ENCODE assay signal across 20 mouse cellular contexts in the genomic region with DNA sequence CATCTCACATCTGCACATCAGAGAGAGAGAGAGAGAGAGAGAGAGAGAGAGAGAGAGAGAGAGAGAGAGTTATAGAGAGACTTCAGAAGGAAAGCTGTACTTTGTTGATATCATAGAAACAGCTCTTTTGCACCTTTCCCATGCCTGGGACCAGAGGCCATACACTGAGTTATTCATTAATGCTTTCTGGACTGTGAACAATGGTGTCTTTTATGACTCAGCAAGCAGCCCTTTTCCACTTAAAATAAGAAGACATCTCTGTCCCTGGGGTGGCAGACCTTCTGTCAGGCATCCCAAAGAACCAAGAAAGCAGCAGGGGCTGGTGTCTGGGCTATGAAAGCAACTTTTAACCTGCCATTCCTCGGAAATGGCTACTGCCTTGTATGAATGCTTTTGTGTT. TPM values are rescaled to one million over a fixed set of nuclear protein-coding genes. Genes with fewer than 3 reads are reported as not detected.
A peak's percentile ranks its signal among the peaks of the same experiment; 100 is the strongest.
DNase-seq lines count a peak whose midpoint lies in the region; ATAC-seq and TF ChIP-seq lines count a peak whose summit lies in the region.
"Had no signal": no experiment of that assay in that cellular context is flagged by ENCODE, and none has a peak within 500 bp of the region (broad histone marks: within the 10 kb centered on the region; RNA-seq: fewer than 3 reads in every experiment).

No protein-coding gene starts in this region.

- DNase-seq in liver, adult 2 months (ENCODE audit: extremely low read depth, low read depth, low spot score), result peak; percentile 87
- DNase-seq in fibroblast of lung, adult 2 months (ENCODE audit: low read depth), result peak; percentile 45
- no peak for DNase-seq in thymus, postnatal 4 days
- DNase-seq in right cerebral cortex, postnatal 4 days, result no peak
- DNase-seq: adrenal gland, postnatal 25 days; cerebellum, adult 2 months; heart, adult 11 months; heart, postnatal 4 days had no signal

- 37% methylated on average over 1 of the region's 1 CpGs for WGBS in liver, adult 2 months
- 47% methylated on average over 1 of the region's 1 CpGs for WGBS in liver, embryonic 12.5 days (ENCODE audit: insufficient replicate concordance)
- 55% methylated on average over 1 of the region's 1 CpGs for WGBS in intestine, embryonic 16.5 days
- WGBS in stomach, embryonic 14.5 days, result 47% methylated on average over 1 of the region's 1 CpGs

- no peak for TF ChIP-seq CTCF in liver, adult 2 months (IDR thresholded peaks at IDR 0.05; ENCODE audit: low read depth, low read length)

- peaks cover 4% of the 10 kb centered on the region; the same call in 1 of the 2 replicates for H3K36me3 ChIP-seq in liver, adult 2 months (ENCODE audit: control insufficient read depth, insufficient read depth, low read length)
- peaks cover 8% of the 10 kb centered on the region for H3K36me3 ChIP-seq in liver, embryonic 12.5 days
- no peaks in the 10 kb centered on the region for H3K36me3 ChIP-seq in intestine, embryonic 16.5 days (ENCODE audit: control insufficient read depth, insufficient read depth, low read length)
- H3K36me3 ChIP-seq in stomach, embryonic 14.5 days (ENCODE audit: control insufficient read depth, insufficient read depth, low read length), result peaks cover 6% of the 10 kb centered on the region

- no peak overlapping the region for H3K9ac ChIP-seq in liver, adult 2 months (ENCODE audit: low read depth, low read length)
- H3K9ac ChIP-seq in liver, embryonic 12.5 days, result no peak overlapping the region
- H3K9ac ChIP-seq in intestine, embryonic 16.5 days (ENCODE audit: low read depth, low read length), result peak overlapping the region; percentile 57
- no peak overlapping the region for H3K9ac ChIP-seq in stomach, embryonic 14.5 days (replicated peaks; ENCODE audit: low read depth, low read length)

- no peak for ATAC-seq in liver, embryonic 12.5 days
- ATAC-seq in intestine, embryonic 16.5 days, result peak; percentile 9; the same call in 1 of the 2 replicates
- ATAC-seq in stomach, embryonic 14.5 days (ENCODE audit: insufficient number of reproducible peaks, insufficient read depth, low FRiP score, low read depth), result no peak
- ATAC-seq: hindbrain, postnatal 0 days had no signal

- peak overlapping the region; percentile 89 for H3K27ac ChIP-seq in liver, adult 2 months (replicated peaks; ENCODE audit: insufficient read depth, low read depth, low read length)
- no peak overlapping the region for H3K27ac ChIP-seq in liver, embryonic 12.5 days
- H3K27ac ChIP-seq in intestine, embryonic 16.5 days (ENCODE audit: low read length), result peak overlapping the region; percentile 95
- peak overlapping the region; percentile 2; the same call in 1 of the 2 replicates for H3K27ac ChIP-seq in stomach, embryonic 14.5 days (ENCODE audit: low read length)
- H3K27ac ChIP-seq: hindbrain, postnatal 0 days; layer of hippocampus, adult 2 months had no signal

- no peak overlapping the region for H3K4me3 ChIP-seq in liver, adult 2 months (ENCODE audit: insufficient read depth, low read depth, low read length)
- no peak overlapping the region for H3K4me3 ChIP-seq in liver, embryonic 12.5 days
- H3K4me3 ChIP-seq in intestine, embryonic 16.5 days (ENCODE audit: low read length), result no peak overlapping the region
- H3K4me3 ChIP-seq in stomach, embryonic 14.5 days (ENCODE audit: low read depth, low read length), result no peak overlapping the region
- H3K4me3 ChIP-seq: layer of hippocampus, adult 2 months had no signal

- peaks cover 17% of the 10 kb centered on the region for H3K4me1 ChIP-seq in liver, adult 2 months (ENCODE audit: control insufficient read depth, insufficient read depth, low read length)
- H3K4me1 ChIP-seq in liver, embryonic 12.5 days, result peaks cover 58% of the 10 kb centered on the region
- H3K4me1 ChIP-seq in intestine, embryonic 16.5 days (ENCODE audit: control insufficient read depth, insufficient read depth, low read length), result peaks cover 53% of the 10 kb centered on the region
- peaks cover 23% of the 10 kb centered on the region for H3K4me1 ChIP-seq in stomach, embryonic 14.5 days (ENCODE audit: control insufficient read depth, insufficient read depth, low read length)

- H3K9me3 ChIP-seq in liver, embryonic 12.5 days (replicated peaks), result no peaks in the 10 kb centered on the region
- H3K9me3 ChIP-seq in intestine, embryonic 16.5 days (ENCODE audit: control insufficient read depth, low read length), result no peaks in the 10 kb centered on the region
- H3K9me3 ChIP-seq in stomach, embryonic 14.5 days (ENCODE audit: control insufficient read depth, low read depth, low read length), result no peaks in the 10 kb centered on the region

- no peak for TF ChIP-seq POLR2A in liver, adult 2 months (IDR thresholded peaks at IDR 0.05; ENCODE audit: extremely low read depth, insufficient read depth, low read length)

- H3K4me2 ChIP-seq in liver, embryonic 12.5 days, result no peak overlapping the region
- H3K4me2 ChIP-seq in intestine, embryonic 16.5 days (ENCODE audit: low read depth, low read length), result peak overlapping the region; percentile 35
- no peak overlapping the region for H3K4me2 ChIP-seq in stomach, embryonic 14.5 days (replicated peaks; ENCODE audit: low read depth, low read length)

- H3K27me3 ChIP-seq in liver, adult 2 months (ENCODE audit: control insufficient read depth, insufficient read depth, low read length), result no peaks in the 10 kb centered on the region
- H3K27me3 ChIP-seq in liver, embryonic 12.5 days (replicated peaks), result peaks cover 27% of the 10 kb centered on the region
- no peaks in the 10 kb centered on the region for H3K27me3 ChIP-seq in intestine, embryonic 16.5 days (replicated peaks; ENCODE audit: control insufficient read depth, insufficient read depth, low read length)
- H3K27me3 ChIP-seq in stomach, embryonic 14.5 days (ENCODE audit: control insufficient read depth, insufficient read depth, low read length), result no peaks in the 10 kb centered on the region

- H3K79me2 ChIP-seq in liver, adult 2 months (ENCODE audit: control insufficient read depth, insufficient read depth, low read length), result peaks cover 5% of the 10 kb centered on the region; the same call in 1 of the 2 replicates

RNA-seq across cellular contexts. Expression of a gene that starts 4.0 kb away (rescaled TPM):
- 23.6 and 25.2 TPM in 2 replicates for total RNA-seq in liver, adult 2 months (2014; rRNA removed)
- 82.4 and 86.1 TPM in 2 replicates for polyA plus RNA-seq in liver, adult 2 months (2012; rRNA removed)
- 72.3 and 73.8 TPM in 2 replicates for polyA plus RNA-seq in liver, embryonic 12.5 days (2016; fragmentation: Nextera tagmentation; extraction: Ambion mirVana)
- 183 and 195 TPM in 2 replicates for polyA plus RNA-seq in intestine, embryonic 16.5 days (2015; fragmentation: Nextera tagmentation; extraction: Ambion mirVana)
- polyA plus RNA-seq in stomach, embryonic 14.5 days (2014; fragmentation: Nextera tagmentation; extraction: Ambion mirVana), result 105 and 120 TPM in 2 replicates

RNA-seq across cellular contexts. Expression of a gene that starts 5.2 kb away (rescaled TPM):
- total RNA-seq in liver, adult 2 months (2014; rRNA removed), result not detected in 2 replicates
- not detected in 2 replicates for polyA plus RNA-seq in liver, adult 2 months (2012; rRNA removed)
- polyA plus RNA-seq in liver, embryonic 12.5 days (2016; fragmentation: Nextera tagmentation; extraction: Ambion mirVana), result not detected in 2 replicates
- polyA plus RNA-seq in intestine, embryonic 16.5 days (2015; fragmentation: Nextera tagmentation; extraction: Ambion mirVana), result 33.9 and 44.0 TPM in 2 replicates
- polyA plus RNA-seq in stomach, embryonic 14.5 days (2014; fragmentation: Nextera tagmentation; extraction: Ambion mirVana), result 6.3 and 6.8 TPM in 2 replicates
- total RNA-seq: adrenal gland, postnatal 25 days; ES-E14; gastrocnemius, adult 8-10 months; heart, postnatal 4 days; hindbrain, postnatal 0 days; layer of hippocampus, adult 2 months; left cerebral cortex, adult 18-20 months; megakaryocyte-erythroid progenitor cell, adult 5-6 weeks had no signal
- polyA plus RNA-seq: cerebellum, adult 2 months; heart, embryonic 14.5 days; hindbrain, postnatal 0 days; limb, embryonic 11.5 days; neural tube, embryonic 11.5 days had no signal

RNA-seq across cellular contexts. Expression of a gene that starts 21.8 kb away (rescaled TPM):
- total RNA-seq in liver, adult 2 months (2014; rRNA removed), result 1.5 TPM in 2 replicates
- polyA plus RNA-seq in liver, adult 2 months (2012; rRNA removed), result 0.60 and 1.3 TPM in 2 replicates
- 6.7 and 7.3 TPM in 2 replicates for polyA plus RNA-seq in liver, embryonic 12.5 days (2016; fragmentation: Nextera tagmentation; extraction: Ambion mirVana)
- 5.3 and 6.3 TPM in 2 replicates for polyA plus RNA-seq in intestine, embryonic 16.5 days (2015; fragmentation: Nextera tagmentation; extraction: Ambion mirVana)
- 2.2 and 2.3 TPM in 2 replicates for polyA plus RNA-seq in stomach, embryonic 14.5 days (2014; fragmentation: Nextera tagmentation; extraction: Ambion mirVana)

RNA-seq across cellular contexts. Expression of a gene that starts 30.3 kb away (rescaled TPM):
- 36.5 and 57.1 TPM in 2 replicates for total RNA-seq in liver, adult 2 months (2014; rRNA removed)
- polyA plus RNA-seq in liver, adult 2 months (2012; rRNA removed), result 43.5 and 70.7 TPM in 2 replicates
- 18.3 and 19.3 TPM in 2 replicates for polyA plus RNA-seq in liver, embryonic 12.5 days (2016; fragmentation: Nextera tagmentation; extraction: Ambion mirVana)
- 2.3 and 2.5 TPM in 2 replicates for polyA plus RNA-seq in intestine, embryonic 16.5 days (2015; fragmentation: Nextera tagmentation; extraction: Ambion mirVana)
- polyA plus RNA-seq in stomach, embryonic 14.5 days (2014; fragmentation: Nextera tagmentation; extraction: Ambion mirVana), result 1.3 and 1.5 TPM in 2 replicates

RNA-seq across cellular contexts. Expression of a gene that starts 57.9 kb away (rescaled TPM):
- total RNA-seq in liver, adult 2 months (2014; rRNA removed), result 0.18 and 0.54 TPM in 2 replicates
- polyA plus RNA-seq in liver, adult 2 months (2012; rRNA removed), result 0.56 and 1.6 TPM in 2 replicates
- 0.72 and 0.75 TPM in 2 replicates for polyA plus RNA-seq in liver, embryonic 12.5 days (2016; fragmentation: Nextera tagmentation; extraction: Ambion mirVana)
- polyA plus RNA-seq in intestine, embryonic 16.5 days (2015; fragmentation: Nextera tagmentation; extraction: Ambion mirVana), result 0.87 and 1.0 TPM in 2 replicates
- polyA plus RNA-seq in stomach, embryonic 14.5 days (2014; fragmentation: Nextera tagmentation; extraction: Ambion mirVana), result 0.48 and 1.3 TPM in 2 replicates
- total RNA-seq: hindbrain, postnatal 0 days; megakaryocyte-erythroid progenitor cell, adult 5-6 weeks had no signal

Comparison
In these comparisons a context has a peak if more than half of its experiments do, and no peak if none do; other contexts are left out.
1. DNase-seq: peak in liver, adult 2 months (single experiment) and fibroblast of lung, adult 2 months (single experiment); none in thymus, postnatal 4 days (single experiment) and right cerebral cortex, postnatal 4 days (single experiment).